Mouse (Mus musculus): ENCODE measurements around the gene Manbal. TPM values are rescaled to one million over a fixed set of nuclear protein-coding genes. Genes with fewer than 3 reads are reported as not detected.

Gene Manbal
- polyA plus RNA-seq, 1 experiment from 2014 or later: 123 TPM

- Histone ChIP-seq H3K4me2 (ENCODE audit: low read length) (no peak overlapping the region), H3K9me3 (ENCODE audit: control insufficient read depth, low read length) (no peaks in the 10 kb centered on the region), H3K4me1 (ENCODE audit: control insufficient read depth, insufficient read depth, low read depth, low read length) (0 out of 2 replicates have a peak, but pooled peaks cover 2% of the 10 kb centered on the region), H3K4me3 (ENCODE audit: low read length) (no peak overlapping the region), H3K36me3 (ENCODE audit: control insufficient read depth, insufficient read depth, low read length) (no peaks in the 10 kb centered on the region), H3K9ac (ENCODE audit: low read depth, low read length) (no peak overlapping the region), H3K27me3 (replicated peaks; ENCODE audit: control insufficient read depth, insufficient read depth, low read length) (no peaks in the 10 kb centered on the region), H3K27ac (ENCODE audit: low read depth, low read length) (no peak overlapping the region)
- ATAC-seq: peak; percentile 19; the same call in 1 of the 2 replicates
- 64% methylated on average over 6 of the region's 6 CpGs for WGBS
Measured at GRCm38 (mm10) chr2:157417229-157417628, 49.8 kb downstream of the Manbal start.

DNA sequence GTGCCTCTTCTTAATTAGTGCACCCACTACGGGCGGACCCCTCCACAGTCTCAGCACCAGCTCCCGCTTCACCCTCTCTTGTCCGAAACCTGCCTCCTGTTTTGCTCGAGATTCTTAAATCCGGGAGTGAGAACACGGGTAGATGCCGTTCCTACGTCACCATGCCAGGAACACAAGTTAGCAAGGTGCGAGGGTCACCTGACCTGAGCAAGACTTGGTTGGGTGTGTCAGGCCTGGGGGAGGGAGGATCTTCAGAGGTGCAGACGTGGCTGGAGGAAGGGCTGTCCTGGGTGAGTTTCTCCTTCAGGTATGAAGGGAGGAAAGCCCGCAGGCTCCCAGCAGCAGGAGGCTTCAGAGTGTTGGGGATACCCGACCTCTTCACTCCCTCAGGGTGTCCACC is 50.8 kb downstream of the Manbal start, which contains the start of gene Src:
Gene Src (plus strand): TSS at position 239 of the 400 bp plus-strand sequence.
- 31% methylated on average over 13 of the region's 13 CpGs for WGBS
- peak within 1 kb of the TSS; percentile 6; the same call in 1 of the 2 replicates for H3K4me2 ChIP-seq (ENCODE audit: low read length)

GRCm38 (mm10) chr2:157418609-157419071 is 51.2 kb downstream of the Manbal start:
- H3K9ac ChIP-seq (ENCODE audit: low read depth, low read length): peak overlapping the region; percentile 17; the same call in 1 of the 2 replicates
- H3K27ac ChIP-seq (ENCODE audit: low read depth, low read length): 0 out of 2 replicates have a peak overlapping the region, but pooled peaks have one; percentile 3
- H3K27me3 ChIP-seq (replicated peaks; ENCODE audit: control insufficient read depth, insufficient read depth, low read length): no peaks in the 10 kb centered on the region

More for the DNA sequence above, 50.8 kb downstream of the Manbal start, which contains the start of gene Src:
- no peak for ATAC-seq
- H3K27ac ChIP-seq (ENCODE audit: low read depth, low read length): 0 out of 2 replicates have a peak within 1 kb of the TSS, but pooled peaks have one; percentile 3
- H3K9ac ChIP-seq (ENCODE audit: low read depth, low read length): peak within 1 kb of the TSS; percentile 17; the same call in 1 of the 2 replicates
- no peak within 1 kb of the TSS for H3K4me3 ChIP-seq (ENCODE audit: low read length)
- no peaks in the 10 kb centered on the region for H3K27me3 ChIP-seq (replicated peaks; ENCODE audit: control insufficient read depth, insufficient read depth, low read length)
- H3K9me3 ChIP-seq (ENCODE audit: control insufficient read depth, low read length): no peaks in the 10 kb centered on the region
- H3K4me1 ChIP-seq (ENCODE audit: control insufficient read depth, insufficient read depth, low read depth, low read length): peaks cover 8% of the 10 kb centered on the region
- H3K36me3 ChIP-seq (ENCODE audit: control insufficient read depth, insufficient read depth, low read length): no peaks in the 10 kb centered on the region

DNA sequence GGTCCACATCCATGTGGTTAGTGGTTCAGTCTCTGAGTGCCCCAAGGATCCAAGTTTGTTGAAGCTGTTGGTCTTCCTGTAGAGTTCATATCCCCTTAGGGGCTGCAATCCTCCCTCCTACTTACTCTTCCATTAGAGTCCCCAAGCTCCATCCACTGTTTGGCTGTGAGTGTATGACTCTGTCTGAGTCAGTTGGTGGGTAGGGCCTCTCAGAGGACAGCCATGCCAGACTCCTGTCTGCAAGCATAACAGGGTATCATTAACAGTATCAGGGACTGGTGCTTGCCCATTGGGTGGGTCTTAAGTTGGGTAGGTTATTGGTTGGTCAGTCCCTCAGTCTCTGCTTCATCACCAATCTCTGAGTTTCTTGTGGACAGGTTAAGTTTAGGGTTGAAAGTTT is 52.1 kb downstream of the Manbal start:
- Histone ChIP-seq H3K36me3 (ENCODE audit: control insufficient read depth, insufficient read depth, low read length) (no peaks in the 10 kb centered on the region), H3K9ac (ENCODE audit: low read depth, low read length) (no peak overlapping the region), H3K27me3 (replicated peaks; ENCODE audit: control insufficient read depth, insufficient read depth, low read length) (no peaks in the 10 kb centered on the region), H3K27ac (ENCODE audit: low read depth, low read length) (no peak overlapping the region), H3K4me3 (ENCODE audit: low read length) (no peak overlapping the region), H3K9me3 (ENCODE audit: control insufficient read depth, low read length) (no peaks in the 10 kb centered on the region), H3K4me2 (ENCODE audit: low read length) (no peak overlapping the region), H3K4me1 (ENCODE audit: control insufficient read depth, insufficient read depth, low read depth, low read length) (peaks cover 15% of the 10 kb centered on the region)
- ATAC-seq: no peak

More at GRCm38 (mm10) chr2:157418609-157419071, 51.2 kb downstream of the Manbal start:
- no peaks in the 10 kb centered on the region for H3K36me3 ChIP-seq (ENCODE audit: control insufficient read depth, insufficient read depth, low read length)
- peaks cover 13% of the 10 kb centered on the region for H3K4me1 ChIP-seq (ENCODE audit: control insufficient read depth, insufficient read depth, low read depth, low read length)
- H3K4me2 ChIP-seq (ENCODE audit: low read length): peak overlapping the region; percentile 6; the same call in 1 of the 2 replicates
- ATAC-seq: 0 out of 2 replicates have a peak, but pooled peaks have one; percentile 13
- H3K9me3 ChIP-seq (ENCODE audit: control insufficient read depth, low read length): no peaks in the 10 kb centered on the region
- WGBS: 2% methylated on average over 7 of the region's 7 CpGs
- H3K4me3 ChIP-seq (ENCODE audit: low read length): no peak overlapping the region

- peaks cover 23% of the 10 kb centered on the region for H3K4me1 ChIP-seq (ENCODE audit: control insufficient read depth, insufficient read depth, low read depth, low read length)
- ATAC-seq: no peak
- no peaks in the 10 kb centered on the region for H3K36me3 ChIP-seq (ENCODE audit: control insufficient read depth, insufficient read depth, low read length)
- H3K27me3 ChIP-seq (replicated peaks; ENCODE audit: control insufficient read depth, insufficient read depth, low read length): no peaks in the 10 kb centered on the region
- no peak overlapping the region for H3K4me2 ChIP-seq (ENCODE audit: low read length)
- no peak overlapping the region for H3K4me3 ChIP-seq (ENCODE audit: low read length)
- H3K9ac ChIP-seq (ENCODE audit: low read depth, low read length): no peak overlapping the region
- H3K27ac ChIP-seq (ENCODE audit: low read depth, low read length): no peak overlapping the region
- no peaks in the 10 kb centered on the region for H3K9me3 ChIP-seq (ENCODE audit: control insufficient read depth, low read length)
- 83% methylated on average over 4 of the region's 4 CpGs for WGBS
Measured at GRCm38 (mm10) chr2:157420404-157420803, 53.0 kb downstream of the Manbal start.

DNA sequence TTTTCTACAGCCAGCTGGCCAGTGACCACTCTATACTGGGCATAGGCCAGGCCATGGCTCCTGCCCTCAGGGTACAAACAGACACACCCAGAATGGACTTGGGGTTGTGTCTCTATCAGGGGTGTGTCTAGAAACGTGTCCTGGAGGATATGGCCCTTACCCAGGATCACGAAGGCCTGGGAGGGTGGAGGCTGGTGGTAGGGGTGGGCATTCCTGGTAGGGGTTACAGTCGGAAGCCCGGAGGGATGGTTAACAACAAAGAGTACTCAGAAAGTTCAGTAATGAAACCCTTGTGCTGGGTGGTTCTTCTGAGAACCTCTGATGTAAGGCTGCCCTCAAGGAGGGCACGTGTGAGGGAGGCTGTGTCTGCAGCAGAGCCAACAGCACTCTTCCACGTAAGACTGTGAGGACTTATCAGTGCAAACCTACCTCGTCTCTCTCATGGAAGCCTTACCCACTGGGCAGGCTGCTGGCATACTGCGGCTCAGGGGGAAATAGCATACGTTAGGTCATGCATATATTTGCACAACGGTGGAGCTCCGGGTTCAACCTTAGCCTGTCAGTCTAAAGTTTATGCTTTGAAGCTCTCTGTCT is 54.8 kb downstream of the Manbal start:
- H3K9me3 ChIP-seq (ENCODE audit: control insufficient read depth, low read length): no peaks in the 10 kb centered on the region
- no peaks in the 10 kb centered on the region for H3K36me3 ChIP-seq (ENCODE audit: control insufficient read depth, insufficient read depth, low read length)
- H3K27ac ChIP-seq (ENCODE audit: low read depth, low read length): no peak overlapping the region
- WGBS: 80% methylated on average over 11 of the region's 11 CpGs
- ATAC-seq: no peak
- H3K9ac ChIP-seq (ENCODE audit: low read depth, low read length): no peak overlapping the region
- H3K4me1 ChIP-seq (ENCODE audit: control insufficient read depth, insufficient read depth, low read depth, low read length): peaks cover 37% of the 10 kb centered on the region
- no peak overlapping the region for H3K4me2 ChIP-seq (ENCODE audit: low read length)
- no peaks in the 10 kb centered on the region for H3K27me3 ChIP-seq (replicated peaks; ENCODE audit: control insufficient read depth, insufficient read depth, low read length)
- no peak overlapping the region for H3K4me3 ChIP-seq (ENCODE audit: low read length)

- Histone ChIP-seq H3K9ac (ENCODE audit: low read depth, low read length) (peak overlapping the region; percentile 100), H3K9me3 (ENCODE audit: control insufficient read depth, low read length) (no peaks in the 10 kb centered on the region), H3K27me3 (replicated peaks; ENCODE audit: control insufficient read depth, insufficient read depth, low read length) (no peaks in the 10 kb centered on the region), H3K27ac (ENCODE audit: low read depth, low read length) (peak overlapping the region; percentile 90), H3K4me3 (ENCODE audit: low read length) (peak overlapping the region; percentile 83), H3K4me2 (ENCODE audit: low read length) (peak overlapping the region; percentile 86), H3K4me1 (ENCODE audit: control insufficient read depth, insufficient read depth, low read depth, low read length) (peaks cover 46% of the 10 kb centered on the region), H3K36me3 (ENCODE audit: control insufficient read depth, insufficient read depth, low read length) (no peaks in the 10 kb centered on the region)
- ATAC-seq: 0 out of 2 replicates have a peak, but pooled peaks have one; percentile 3
- WGBS: 49% methylated on average over 11 of the region's 11 CpGs
Measured at GRCm38 (mm10) chr2:157422854-157423705, 55.7 kb downstream of the Manbal start.

GRCm38 (mm10) chr2:157423706-157424125 is 56.3 kb downstream of the Manbal start:
- peak overlapping the region; percentile 100 for H3K9ac ChIP-seq (ENCODE audit: low read depth, low read length)
- peak overlapping the region; percentile 83 for H3K4me3 ChIP-seq (ENCODE audit: low read length)
- 7% methylated on average over 20 of the region's 21 CpGs for WGBS
- H3K27ac ChIP-seq (ENCODE audit: low read depth, low read length): peak overlapping the region; percentile 90
- H3K27me3 ChIP-seq (replicated peaks; ENCODE audit: control insufficient read depth, insufficient read depth, low read length): no peaks in the 10 kb centered on the region
- H3K4me2 ChIP-seq (ENCODE audit: low read length): peak overlapping the region; percentile 86
- H3K36me3 ChIP-seq (ENCODE audit: control insufficient read depth, insufficient read depth, low read length): no peaks in the 10 kb centered on the region
- H3K4me1 ChIP-seq (ENCODE audit: control insufficient read depth, insufficient read depth, low read depth, low read length): peaks cover 49% of the 10 kb centered on the region
- H3K9me3 ChIP-seq (ENCODE audit: control insufficient read depth, low read length): no peaks in the 10 kb centered on the region
- no peak for ATAC-seq

Measured in hindbrain, embryonic 16.5 days (tissue).